Mouse (Mus musculus): ENCODE measurements at regions not wholly inside any gene's neighbourhood (a gene's known extent, or its start where the extent isn't known, plus 50 kb on each side); places are given as distances from the start of the nearest gene placed in this dataset.

DNA sequence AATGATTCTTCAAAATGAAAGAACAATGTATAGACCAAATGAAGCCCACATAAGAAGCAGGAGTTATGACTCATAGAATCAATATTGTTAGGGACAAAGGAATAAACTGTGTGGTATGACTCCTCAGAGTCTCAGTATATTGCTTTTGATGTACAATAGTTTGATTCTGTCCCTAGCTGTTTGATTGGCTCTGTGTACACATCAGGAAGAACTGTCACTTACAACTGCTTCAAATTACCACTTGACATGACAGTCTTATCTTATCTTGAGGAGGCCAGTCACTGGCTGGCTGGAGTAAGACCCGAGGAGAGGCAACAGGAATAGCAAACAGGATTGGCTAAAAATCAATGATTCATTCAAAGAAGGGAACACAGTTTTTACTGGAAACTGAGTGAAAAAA is 1333.5 kb upstream of the Gm38303 start:
- WGBS = 60% methylated on average over 1 of the region's 1 CpGs
- no peaks in the 10 kb centered on the region for H3K27me3 ChIP-seq
- H3K36me3 ChIP-seq = no peaks in the 10 kb centered on the region
- ATAC-seq (replicated peaks; ENCODE audit: low FRiP score) = no peak
- no peak overlapping the region for H3K27ac ChIP-seq
- H3K4me2 ChIP-seq = no peak overlapping the region
- H3K9me3 ChIP-seq (replicated peaks) = no peaks in the 10 kb centered on the region
- H3K9ac ChIP-seq = no peak overlapping the region
- H3K4me1 ChIP-seq = no peaks in the 10 kb centered on the region
- no peak overlapping the region for H3K4me3 ChIP-seq (replicated peaks)

DNA sequence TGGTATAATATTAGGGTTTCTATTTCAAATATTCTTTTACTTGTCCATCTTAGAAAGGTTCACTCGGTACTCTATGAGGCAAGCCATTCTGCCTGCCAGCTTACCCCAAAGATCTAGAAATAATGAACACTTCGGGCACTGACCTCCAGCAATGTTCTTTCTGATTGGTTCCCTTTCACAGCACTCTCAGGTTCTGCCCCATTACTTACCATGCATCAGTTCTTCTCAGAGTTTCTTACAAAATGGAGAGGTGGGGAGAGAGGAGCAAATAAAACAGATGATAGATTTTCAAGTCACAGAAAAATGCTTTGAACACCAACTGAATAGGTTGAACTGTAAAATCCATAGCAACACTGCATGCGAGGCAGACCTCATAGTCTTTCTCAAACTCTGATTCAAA is 1303.8 kb upstream of the Gm38303 start:
- Histone ChIP-seq H3K27ac (no peak overlapping the region), H3K4me3 (replicated peaks) (no peak overlapping the region), H3K4me1 (no peaks in the 10 kb centered on the region), H3K27me3 (no peaks in the 10 kb centered on the region), H3K9ac (no peak overlapping the region), H3K4me2 (no peak overlapping the region), H3K9me3 (replicated peaks) (no peaks in the 10 kb centered on the region), H3K36me3 (no peaks in the 10 kb centered on the region)
- 57% methylated on average over 3 of the region's 3 CpGs for WGBS
- ATAC-seq (replicated peaks; ENCODE audit: low FRiP score) = peak; percentile 66; the same call in 1 of the 2 replicates

GRCm38 (mm10) chr3:11601496-11601895 is 1266.0 kb upstream of the Gm38303 start:
- no peak for ATAC-seq (replicated peaks; ENCODE audit: low FRiP score)
- Histone ChIP-seq H3K9me3 (replicated peaks) (no peaks in the 10 kb centered on the region), H3K27ac (no peak overlapping the region), H3K36me3 (no peaks in the 10 kb centered on the region), H3K4me2 (no peak overlapping the region), H3K4me1 (no peaks in the 10 kb centered on the region), H3K4me3 (replicated peaks) (no peak overlapping the region), H3K9ac (no peak overlapping the region), H3K27me3 (no peaks in the 10 kb centered on the region)

GRCm38 (mm10) chr3:11563851-11564250 is 1228.4 kb upstream of the Gm38303 start:
- Histone ChIP-seq H3K4me2 (no peak overlapping the region), H3K4me3 (replicated peaks) (no peak overlapping the region), H3K9ac (no peak overlapping the region), H3K36me3 (no peaks in the 10 kb centered on the region), H3K9me3 (replicated peaks) (no peaks in the 10 kb centered on the region), H3K4me1 (no peaks in the 10 kb centered on the region), H3K27ac (no peak overlapping the region), H3K27me3 (no peaks in the 10 kb centered on the region)
- 83% methylated on average over 2 of the region's 2 CpGs for WGBS
- no peak for ATAC-seq (replicated peaks; ENCODE audit: low FRiP score)

DNA sequence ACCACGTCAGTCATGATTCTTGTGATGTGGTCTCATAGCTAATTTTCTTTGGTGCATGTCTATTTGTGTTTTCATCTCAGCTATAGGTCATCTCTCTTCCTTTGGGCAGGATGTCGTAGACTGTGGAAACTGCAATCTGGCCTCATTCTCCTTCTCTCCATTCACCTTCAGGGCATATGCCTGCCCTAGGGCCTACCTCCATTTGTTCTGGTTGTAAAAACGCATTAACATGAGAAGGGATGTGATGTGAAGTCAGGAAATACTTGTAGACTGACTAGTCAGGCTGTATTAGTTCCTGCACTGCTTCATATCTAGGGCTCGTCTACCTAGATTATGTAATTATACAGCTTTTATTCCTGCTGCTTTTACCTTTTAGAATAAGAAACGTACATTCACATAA is 1227.4 kb upstream of the Gm38303 start:
- no peak overlapping the region for H3K9ac ChIP-seq
- H3K4me2 ChIP-seq = no peak overlapping the region
- no peak for ATAC-seq (replicated peaks; ENCODE audit: low FRiP score)
- no peaks in the 10 kb centered on the region for H3K36me3 ChIP-seq
- H3K4me1 ChIP-seq = no peaks in the 10 kb centered on the region
- H3K27me3 ChIP-seq = no peaks in the 10 kb centered on the region
- H3K9me3 ChIP-seq (replicated peaks) = no peaks in the 10 kb centered on the region
- H3K4me3 ChIP-seq (replicated peaks) = no peak overlapping the region
- 68% methylated on average over 5 of the region's 5 CpGs for WGBS
- H3K27ac ChIP-seq = no peak overlapping the region
